Mouse (Mus musculus) urinary bladder, adult 2 months (tissue): ENCODE data around the gene Stard10. TPM values are rescaled to one million over a fixed set of nuclear protein-coding genes. Genes with fewer than 3 reads are reported as not detected.

Source experiments
- DNase-seq: peaks from one replicate; pipeline ENCODE4 v3.0.0; 2022; ENCODE audit warnings: low spot score
- polyA plus RNA-seq: library from polyadenylated mRNA; depleted of rRNA; stranded (reverse); fragments of >200 nt; gene quantifications from 2 replicates; pipeline ENCODE4 v1.2.3, GENCODE M21; 2012; rRNA removed

The Stard10 gene
- 54.2 and 72.7 TPM in 2 replicates for polyA plus RNA-seq

- no peak for DNase-seq
Observed at GRCm38 (mm10) chr7:101317014-101317413, at the start of gene Stard10. TSS of gene Stard10 (plus strand) at chr7:101317086.

- no peak for DNase-seq
Observed at GRCm38 (mm10) chr7:101267457-101268259, 49.2 kb upstream of the Stard10 start.

- DNase-seq: no peak
Observed at GRCm38 (mm10) chr7:101271602-101272001, 45.3 kb upstream of the Stard10 start.

GRCm38 (mm10) chr7:101272466-101273160 is 44.3 kb upstream of the Stard10 start:
- DNase-seq: no peak

GRCm38 (mm10) chr7:101282721-101283120 is 34.2 kb upstream of the Stard10 start:
- no peak for DNase-seq

GRCm38 (mm10) chr7:101284504-101284903 is 32.4 kb upstream of the Stard10 start:
- no peak for DNase-seq

GRCm38 (mm10) chr7:101286891-101287290 is 30.0 kb upstream of the Stard10 start:
- DNase-seq: no peak

GRCm38 (mm10) chr7:101287820-101288219 is 29.1 kb upstream of the Stard10 start:
- DNase-seq: no peak

GRCm38 (mm10) chr7:101288436-101288835 is 28.4 kb upstream of the Stard10 start:
- no peak for DNase-seq

GRCm38 (mm10) chr7:101290401-101290800 is 26.5 kb upstream of the Stard10 start:
- DNase-seq: no peak

- no peak for DNase-seq
Observed at GRCm38 (mm10) chr7:101291211-101291610, 25.7 kb upstream of the Stard10 start.

GRCm38 (mm10) chr7:101291641-101292040 is 25.2 kb upstream of the Stard10 start:
- no peak for DNase-seq

GRCm38 (mm10) chr7:101292086-101292485 is 24.8 kb upstream of the Stard10 start:
- no peak for DNase-seq

GRCm38 (mm10) chr7:101292696-101293095 is 24.2 kb upstream of the Stard10 start:
- no peak for DNase-seq

GRCm38 (mm10) chr7:101293138-101293537 is 23.7 kb upstream of the Stard10 start:
- no peak for DNase-seq

- DNase-seq: no peak
Observed at GRCm38 (mm10) chr7:101293611-101294010, 23.3 kb upstream of the Stard10 start.

GRCm38 (mm10) chr7:101295438-101295837 is 21.4 kb upstream of the Stard10 start:
- no peak for DNase-seq

GRCm38 (mm10) chr7:101296252-101297022 is 20.4 kb upstream of the Stard10 start:
- DNase-seq: peak; percentile 62

- no peak for DNase-seq
Observed at GRCm38 (mm10) chr7:101297023-101297405, 19.9 kb upstream of the Stard10 start.

- no peak for DNase-seq
Observed at GRCm38 (mm10) chr7:101298375-101298774, 18.5 kb upstream of the Stard10 start.

GRCm38 (mm10) chr7:101301361-101301880 is 15.5 kb upstream of the Stard10 start:
- no peak for DNase-seq

GRCm38 (mm10) chr7:101301881-101302456 is 14.9 kb upstream of the Stard10 start, which contains the start of gene Atg16l2:
TSS of gene Atg16l2 (minus strand) at chr7:101302251.
- DNase-seq: peak; percentile 88
